Mouse (Mus musculus) urinary bladder, postnatal 10 days (tissue): ENCODE results near the gene Ssmem1.

Source experiments
- DNase-seq: peaks from one replicate; pipeline ENCODE4 v3.0.0; 2022; ENCODE audit warnings: low spot score

The Ssmem1 gene

DNA sequence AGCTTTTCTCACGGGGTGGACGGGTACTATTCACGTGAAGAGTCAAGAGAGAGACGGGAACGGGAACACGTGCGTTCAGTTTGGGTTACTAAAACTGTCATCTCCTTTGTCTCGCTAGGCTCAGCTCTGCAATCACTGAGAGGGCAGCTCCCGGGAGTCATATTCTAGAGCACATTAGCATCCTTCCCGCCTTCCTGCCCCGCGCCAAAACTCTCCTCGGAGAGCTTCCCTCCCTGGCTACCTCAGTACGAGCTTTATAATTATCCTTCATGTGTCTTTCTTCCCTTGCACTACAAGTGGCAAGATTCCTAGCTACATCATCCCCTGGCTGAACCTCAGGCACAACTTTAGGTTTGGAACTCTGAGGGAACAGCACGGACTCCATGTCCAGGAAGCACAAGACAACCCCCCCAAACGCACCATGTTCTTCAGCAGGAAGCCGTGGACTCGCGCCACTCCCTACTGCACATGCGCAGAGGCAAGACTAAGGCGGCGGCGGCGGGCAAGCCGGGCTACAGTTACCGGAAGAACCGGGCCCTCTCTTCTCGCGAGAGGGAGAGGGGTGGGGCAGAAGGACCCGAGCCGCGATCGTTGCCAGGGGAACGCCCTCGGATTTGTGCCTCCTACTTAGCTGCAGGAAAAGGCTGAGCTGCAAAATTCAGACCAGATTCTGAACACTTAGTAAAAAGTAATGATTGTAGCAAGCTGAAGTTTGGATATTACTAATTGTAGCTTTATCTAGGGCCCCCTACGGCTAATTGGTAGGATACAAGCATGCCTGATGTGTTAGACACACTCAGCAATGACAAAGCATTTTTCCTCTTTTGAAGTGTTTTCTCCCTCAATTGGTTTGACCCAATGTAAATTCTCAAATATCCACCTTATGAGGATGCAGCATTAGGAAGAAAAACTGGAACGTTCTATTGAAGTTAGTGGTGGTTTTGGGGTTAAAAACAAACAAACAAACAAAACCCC lies at the start of gene Ssmem1, which contains the start of gene Tmem209:
Gene Ssmem1 (plus strand): TSS at position 585 of the 975 bp plus-strand sequence.
Gene Tmem209 (minus strand): TSS at position 519 of the 975 bp plus-strand sequence.
- DNase-seq: peak; percentile 99

DNA sequence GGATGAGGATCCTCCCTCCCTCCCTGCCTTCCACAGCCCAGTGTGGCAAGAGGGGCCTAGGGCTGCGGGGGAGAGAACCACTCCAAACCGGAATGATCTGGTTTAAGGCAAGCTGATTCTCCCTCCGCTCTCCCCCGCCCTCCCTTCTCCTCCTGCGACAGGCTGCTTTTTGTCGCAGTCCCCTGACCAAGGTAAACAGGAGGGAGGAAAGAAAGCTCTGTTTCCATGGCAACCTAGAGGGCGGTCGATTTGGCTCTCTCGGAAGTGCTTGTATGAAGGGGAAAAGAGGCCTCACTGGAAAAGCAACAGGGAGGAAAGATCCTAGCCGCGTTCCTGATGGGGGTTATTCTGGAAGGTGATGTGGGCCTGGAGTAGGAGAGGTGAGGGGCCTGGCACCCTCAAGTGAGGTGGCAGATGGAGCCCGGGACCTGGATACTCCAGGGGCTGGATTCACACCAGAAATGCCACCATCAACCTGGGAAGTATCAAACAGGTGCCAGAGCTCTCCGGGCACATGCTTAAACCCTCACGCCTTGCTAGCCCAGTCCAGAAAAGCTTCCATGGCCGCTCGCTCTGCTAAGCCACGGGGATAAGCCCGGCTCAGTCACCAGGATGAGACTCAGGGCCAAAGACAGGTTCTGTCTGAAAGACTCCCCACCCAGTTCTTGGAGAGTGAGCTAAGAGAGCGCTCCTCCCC lies 48.8 kb upstream of the Ssmem1 start:
- no peak for DNase-seq

DNA sequence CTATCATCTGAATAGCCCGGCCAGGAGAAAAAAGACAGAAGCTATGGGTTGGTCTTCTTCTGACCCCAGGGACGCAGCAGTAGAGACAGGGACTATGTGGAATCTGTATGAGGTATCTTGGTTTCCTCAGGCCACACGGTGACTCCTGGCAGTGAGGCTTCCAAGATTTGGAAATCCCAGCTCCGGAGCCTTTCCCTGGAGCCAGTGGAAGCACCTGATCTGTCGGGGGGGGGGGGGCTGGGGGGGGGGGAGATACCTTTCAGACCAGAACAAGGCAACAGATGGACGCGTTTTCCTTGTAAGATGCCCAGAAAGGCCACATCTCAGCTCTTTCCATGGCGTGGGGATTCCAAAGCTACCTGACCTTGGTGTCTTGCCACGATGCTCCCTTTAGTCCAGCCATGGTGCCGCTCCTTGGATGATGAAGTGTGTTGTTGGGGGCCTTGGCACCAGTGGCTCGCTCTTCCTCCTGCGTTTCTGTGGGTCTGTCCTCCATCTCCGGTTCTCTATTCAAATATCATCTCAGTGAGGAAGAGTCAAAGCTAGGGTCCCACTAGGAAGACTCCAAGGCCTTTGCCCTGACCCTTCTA lies 47.8 kb upstream of the Ssmem1 start:
- no peak for DNase-seq

DNA sequence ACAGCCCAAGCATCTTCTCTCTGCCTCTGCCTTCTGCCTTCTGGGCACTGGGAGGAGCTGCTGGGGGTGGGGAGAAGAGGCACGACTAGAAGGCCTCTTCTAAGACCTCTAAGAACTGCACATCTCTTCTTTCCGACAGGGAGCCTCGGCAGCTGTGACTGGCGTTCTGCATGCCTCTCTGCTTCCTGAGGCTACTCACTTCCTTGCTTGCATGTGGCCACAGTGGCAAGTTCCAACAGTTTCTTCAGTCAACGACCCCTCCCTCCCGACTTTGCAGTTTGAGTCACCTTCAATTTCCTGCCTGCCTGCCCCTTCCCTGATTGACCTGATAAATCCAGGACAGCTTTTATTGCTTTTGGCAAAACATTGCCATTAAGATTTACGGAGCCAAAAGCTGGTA lies 46.8 kb upstream of the Ssmem1 start:
- DNase-seq: no peak

DNA sequence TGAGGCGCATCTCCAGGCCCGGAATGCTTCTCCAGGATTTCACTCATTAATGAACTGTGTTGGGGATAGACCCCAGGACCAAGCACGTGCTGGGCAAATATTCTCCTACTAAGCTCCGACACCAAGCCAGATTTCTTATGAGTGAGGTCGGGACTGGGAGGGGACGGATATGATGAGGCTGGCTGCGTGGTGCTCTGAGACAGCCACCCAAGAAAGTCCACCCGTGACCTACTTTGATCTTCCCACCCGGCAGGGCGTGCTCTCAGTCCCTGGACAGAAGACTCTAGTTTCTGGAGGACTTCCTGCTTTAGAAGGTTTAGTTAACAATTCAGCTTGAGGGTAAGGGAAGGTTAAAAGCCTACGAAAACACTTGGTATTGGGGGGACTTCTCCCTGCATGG lies 44.1 kb upstream of the Ssmem1 start:
- no peak for DNase-seq

DNA sequence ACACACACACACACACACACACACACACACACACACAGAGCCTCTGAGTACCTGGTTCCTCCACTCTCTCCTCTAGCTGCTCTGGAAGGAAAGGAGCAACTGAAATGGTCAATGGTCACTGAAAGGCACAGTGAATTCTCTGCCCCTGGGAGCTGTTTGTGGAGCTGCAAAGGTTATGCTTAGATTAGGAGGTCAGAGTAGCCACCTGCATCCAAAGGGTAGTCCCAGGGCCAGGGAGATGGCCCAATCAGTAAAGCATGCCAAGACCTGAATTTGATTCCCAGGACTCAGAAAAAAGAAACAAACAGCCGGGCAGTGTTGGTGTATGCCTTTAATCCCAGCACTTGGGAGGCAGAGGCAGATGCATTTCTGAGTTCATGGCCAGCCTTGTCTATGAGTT lies 41.6 kb upstream of the Ssmem1 start:
- no peak for DNase-seq

DNA sequence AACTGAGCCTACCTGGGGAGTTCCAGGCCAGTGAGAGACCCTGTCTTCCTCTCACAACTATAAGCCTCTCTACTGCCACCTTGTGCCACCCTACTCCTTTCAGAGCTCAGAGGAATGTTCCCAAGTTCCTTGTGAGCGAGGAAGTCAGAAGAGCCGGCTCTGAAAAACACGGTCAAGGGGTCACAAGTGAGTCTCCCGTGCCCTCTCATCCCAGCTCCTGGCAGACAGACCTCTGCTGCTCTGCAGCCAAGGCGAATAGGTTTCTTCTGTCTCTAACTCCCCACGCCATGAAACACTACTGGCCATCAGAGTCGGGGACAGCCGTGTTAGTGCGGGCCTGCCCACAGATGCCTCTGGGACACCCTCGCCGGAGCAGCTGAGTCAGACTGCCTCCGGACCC lies 41.0 kb upstream of the Ssmem1 start:
- no peak for DNase-seq

DNA sequence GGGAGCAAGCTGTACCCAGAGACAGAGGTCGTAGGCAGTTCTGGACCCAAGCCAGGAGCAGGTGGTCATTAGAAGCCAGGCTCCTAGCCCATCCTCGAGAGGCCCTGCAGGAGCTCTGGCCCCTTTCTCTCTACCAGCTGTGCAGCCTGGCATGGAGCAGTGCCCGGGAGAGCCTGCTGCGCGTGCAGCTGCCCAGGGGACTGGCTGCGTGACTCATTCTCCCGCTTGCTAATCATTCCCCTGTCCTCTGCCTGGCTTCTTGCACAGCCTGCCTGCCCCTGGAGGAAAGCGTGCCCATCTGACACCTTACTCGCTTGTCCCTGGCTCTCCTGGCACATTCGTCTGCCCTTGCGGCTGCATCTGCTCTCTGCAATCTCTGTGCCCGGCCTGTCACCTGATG lies 40.3 kb upstream of the Ssmem1 start:
- no peak for DNase-seq

DNA sequence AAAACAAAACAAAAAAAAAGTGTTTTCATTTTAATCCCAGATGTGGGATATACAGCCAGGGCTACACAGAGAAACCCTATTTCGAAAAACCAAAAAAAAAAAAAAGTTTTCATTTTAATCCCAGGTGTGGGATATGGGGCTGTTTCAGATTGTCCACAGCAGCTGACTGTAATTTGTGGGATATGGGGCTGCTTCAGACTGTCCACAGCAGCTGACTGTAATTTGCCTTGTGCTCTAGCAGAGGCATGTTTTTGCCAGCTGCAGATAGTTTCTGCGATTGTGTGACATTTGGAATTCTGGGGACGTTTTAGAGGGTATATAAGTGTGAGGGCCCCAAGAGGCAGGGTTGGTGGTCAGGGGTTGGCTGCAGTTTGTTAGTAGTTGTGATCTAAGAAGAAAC lies 37.9 kb upstream of the Ssmem1 start:
- DNase-seq: no peak

DNA sequence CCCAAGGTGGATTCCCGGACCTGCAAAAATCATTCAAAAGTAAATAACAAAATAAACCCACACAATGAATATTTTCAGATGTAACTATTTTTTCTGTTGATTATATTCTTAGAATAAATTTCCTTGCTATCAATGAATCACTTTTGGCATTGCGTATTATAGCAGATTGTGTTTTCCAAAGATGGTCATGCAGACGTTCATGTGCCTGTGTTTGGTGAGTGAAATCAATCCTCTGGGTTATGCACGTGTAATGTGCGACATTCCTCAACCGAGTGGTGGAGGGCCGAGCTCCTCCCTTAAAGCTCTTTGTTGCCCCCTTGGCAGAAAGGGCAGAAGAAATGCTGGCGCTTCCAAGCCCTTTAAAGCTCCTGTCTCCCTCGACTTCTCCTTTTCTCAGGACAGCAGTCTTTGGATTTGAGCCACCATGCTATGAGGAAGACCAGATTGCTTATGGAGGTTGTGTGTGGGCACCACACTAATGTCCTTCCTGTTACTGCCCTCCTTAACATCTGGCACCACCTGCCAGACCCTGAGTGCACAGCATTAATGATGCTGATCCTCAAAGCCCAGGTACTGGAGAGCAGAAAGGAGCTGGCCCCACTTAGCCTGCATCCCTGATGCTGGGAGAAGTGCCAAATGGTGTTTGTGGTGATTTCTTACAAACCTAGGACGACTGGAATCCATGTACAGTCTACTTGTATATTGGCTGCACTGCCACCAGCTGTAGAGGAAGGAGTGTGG lies 33.5 kb upstream of the Ssmem1 start:
- no peak for DNase-seq

DNA sequence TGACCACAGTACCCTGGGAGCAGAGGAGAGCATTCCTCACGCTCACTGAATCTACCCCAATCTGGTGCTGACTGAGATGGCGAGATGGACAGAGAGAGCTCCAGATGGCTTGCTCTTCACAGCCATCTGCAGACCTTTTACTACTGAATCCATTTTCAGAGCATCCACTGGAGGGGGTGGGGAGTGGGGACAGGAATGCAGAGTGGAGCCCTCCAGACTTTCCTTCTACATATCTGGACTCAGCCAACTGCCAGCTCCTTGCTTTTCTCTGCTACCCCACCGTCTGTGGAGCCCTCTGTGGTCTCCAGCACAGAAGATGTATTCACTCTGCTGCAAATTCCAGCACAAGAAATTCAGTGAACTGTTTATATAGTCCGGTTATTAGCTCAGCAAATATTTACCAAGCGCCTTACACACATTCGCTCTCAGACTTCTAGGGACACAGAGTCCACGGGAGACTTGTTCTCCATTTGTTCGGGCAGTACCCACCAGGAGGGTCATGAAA lies 32.4 kb upstream of the Ssmem1 start:
- DNase-seq: no peak

DNA sequence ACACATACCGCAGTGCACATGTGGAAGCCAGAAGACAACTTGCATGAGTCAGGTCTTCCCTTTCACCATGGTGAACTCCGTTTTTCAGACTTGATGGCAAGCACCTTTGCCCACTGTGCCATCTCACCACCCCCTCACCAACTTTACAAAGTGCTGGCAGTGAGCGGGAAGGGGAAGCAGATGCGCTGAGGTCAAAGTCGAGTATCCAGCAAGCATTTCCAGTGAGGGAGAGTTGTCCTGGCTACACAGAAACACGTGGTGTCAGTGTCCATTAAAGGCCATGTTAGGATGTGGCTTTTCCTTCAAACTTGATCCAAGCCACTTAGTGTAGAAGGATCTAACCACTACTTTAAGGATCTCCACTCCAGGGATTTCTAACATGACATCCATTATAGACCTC lies 31.9 kb upstream of the Ssmem1 start:
- no peak for DNase-seq

DNA sequence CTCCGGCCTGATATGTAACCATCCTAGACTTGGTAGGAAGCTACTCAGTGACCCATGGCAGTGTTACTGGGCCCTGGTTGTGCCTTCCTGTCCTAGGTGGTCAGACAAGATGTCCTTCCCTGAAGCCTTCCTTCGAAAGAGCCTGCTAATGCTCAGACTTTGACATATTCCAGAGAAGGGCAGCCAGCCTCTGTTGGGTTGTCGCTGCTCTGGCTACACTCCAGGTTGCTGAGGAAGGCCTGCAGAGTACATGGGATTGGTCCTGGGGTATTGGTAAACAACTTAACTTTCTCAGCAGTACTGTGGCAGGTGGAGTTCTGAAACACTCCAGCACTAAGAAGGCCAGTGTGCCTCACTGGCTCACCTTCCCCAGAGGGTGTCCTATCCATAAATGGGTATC lies 30.2 kb upstream of the Ssmem1 start:
- DNase-seq: no peak

DNA sequence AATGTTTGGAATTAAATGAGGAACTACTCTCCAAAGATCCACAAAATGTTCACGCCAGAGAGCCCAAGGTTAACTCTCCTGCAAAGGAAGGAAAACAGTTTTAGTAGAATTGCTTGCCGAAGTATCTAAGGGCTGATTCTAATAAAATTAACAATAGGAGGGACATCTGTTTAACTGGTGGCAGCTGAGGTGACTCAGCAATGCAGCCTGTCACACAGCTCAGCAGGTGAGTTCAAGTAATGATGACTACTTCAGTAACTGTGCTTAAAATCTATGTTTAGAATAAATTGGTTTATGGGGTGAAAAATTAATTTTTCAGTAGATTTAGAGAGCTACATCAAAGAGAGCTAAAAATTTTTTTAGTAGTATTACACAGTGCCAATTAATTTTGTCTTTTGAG lies 26.7 kb upstream of the Ssmem1 start:
- no peak for DNase-seq

DNA sequence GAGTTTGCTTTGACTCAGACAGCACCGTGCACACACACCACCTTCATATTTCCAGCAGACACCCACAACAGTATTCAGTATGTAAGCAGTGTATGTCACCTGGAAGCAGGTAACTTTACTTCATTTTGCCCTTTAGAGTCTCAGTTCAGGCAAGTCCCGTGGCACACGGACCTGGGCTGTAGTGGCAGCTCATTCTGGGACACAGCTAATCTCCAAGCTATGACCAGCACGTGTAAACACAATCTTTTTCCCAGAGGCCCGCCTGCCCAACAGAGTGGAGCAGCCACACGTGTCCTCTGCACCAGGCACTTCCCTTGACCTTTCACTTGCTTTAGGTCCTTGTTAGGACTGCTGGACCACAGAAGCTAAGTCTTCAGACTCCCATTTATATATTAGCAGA lies 23.1 kb upstream of the Ssmem1 start:
- no peak for DNase-seq

DNA sequence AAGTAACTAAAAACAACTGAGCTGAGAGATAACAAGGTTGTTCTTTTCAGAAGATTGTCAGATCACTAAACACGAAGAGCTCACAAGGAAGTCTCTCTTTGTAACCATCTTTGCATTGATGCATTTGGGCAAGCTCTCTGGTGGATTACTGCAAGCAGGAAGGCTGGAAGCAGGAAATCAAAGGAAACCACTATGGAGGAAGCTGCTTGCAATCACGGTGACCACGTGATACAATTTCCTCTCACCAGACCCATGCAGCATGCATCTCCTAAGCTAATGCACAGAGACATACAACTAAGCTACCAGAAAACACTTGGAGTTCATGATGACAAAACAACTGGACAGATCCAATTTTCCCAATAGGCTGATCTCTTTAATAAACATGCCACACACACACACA lies 10.6 kb upstream of the Ssmem1 start:
- no peak for DNase-seq

DNA sequence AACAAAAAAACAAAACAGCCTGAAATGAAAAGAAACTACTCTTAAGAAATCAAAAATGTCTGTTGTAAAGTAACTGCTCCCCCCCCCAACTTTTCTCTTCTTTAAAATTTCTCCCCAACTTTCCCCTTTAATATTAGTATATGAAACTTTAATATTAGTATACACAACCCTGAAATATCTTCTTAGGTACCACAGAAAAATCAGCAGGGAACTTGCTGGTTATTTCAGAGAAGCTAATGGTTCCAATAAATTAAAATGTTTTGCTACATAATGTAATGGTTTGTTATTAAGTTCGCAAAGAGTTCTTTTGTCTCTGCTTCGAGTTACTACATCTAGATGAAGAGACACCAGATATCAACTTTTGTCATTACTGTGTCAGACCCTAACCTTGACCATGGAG lies 825 bp upstream of the Ssmem1 start:
- DNase-seq: no peak

DNA sequence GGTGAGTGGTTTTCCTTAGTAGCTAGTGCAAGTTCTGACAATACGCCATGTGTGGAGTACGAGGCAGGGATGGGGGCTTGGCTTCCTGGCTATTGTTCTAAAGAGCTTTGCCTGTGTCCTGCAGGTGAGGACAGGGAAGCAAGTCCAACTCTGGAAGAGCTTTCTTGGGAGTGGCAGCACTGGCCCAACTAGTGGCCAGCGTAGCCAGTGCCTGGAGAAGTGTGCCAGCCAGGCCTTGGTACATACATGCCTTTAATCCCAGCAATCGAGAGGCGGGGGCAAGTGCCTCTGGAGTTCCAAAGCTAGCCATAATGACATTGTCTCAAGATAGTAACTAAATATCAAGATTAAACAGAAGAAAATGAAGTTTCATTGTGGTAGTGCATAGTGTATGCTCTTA lies 642 bp downstream of the Ssmem1 start:
- no peak for DNase-seq

DNA sequence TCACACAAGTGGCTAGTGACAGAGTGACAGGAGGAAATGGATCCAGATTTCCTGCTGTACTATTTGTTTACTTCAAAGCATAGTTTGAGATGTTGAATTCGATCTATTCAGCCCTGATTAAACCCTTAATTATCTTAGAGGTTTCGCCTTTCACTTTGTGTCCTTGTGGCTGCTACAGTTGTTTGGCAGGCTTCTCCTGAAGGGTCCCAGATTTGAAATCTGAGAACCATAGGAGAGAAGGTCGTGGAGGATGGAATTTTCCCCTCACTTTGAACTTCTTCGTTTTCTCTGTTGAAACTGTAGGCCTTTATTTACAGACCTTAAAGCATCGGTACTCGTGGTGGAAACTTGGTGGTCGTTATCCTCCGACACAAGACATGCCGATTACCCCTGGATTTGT lies 4.6 kb downstream of the Ssmem1 start:
- DNase-seq: no peak

DNA sequence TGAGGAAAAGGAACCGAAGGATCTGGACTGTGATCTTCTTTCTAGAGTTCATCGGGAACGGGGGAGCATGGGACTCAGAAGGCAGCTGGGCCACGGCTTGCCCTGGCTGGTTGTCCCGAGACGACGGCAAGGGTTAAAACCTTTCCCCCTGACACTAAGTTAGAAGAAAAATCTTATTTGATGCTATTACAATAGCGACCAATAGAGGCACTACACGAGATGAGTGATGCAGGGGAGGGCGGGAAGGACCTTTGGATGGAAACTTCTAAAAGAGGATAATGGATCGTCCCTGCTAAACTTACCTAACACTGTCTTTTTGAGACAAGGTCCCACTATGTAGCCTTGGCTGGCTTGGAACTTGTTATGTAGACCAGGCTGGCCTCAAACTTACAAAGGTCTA lies 10.8 kb downstream of the Ssmem1 start:
- DNase-seq: no peak

DNA sequence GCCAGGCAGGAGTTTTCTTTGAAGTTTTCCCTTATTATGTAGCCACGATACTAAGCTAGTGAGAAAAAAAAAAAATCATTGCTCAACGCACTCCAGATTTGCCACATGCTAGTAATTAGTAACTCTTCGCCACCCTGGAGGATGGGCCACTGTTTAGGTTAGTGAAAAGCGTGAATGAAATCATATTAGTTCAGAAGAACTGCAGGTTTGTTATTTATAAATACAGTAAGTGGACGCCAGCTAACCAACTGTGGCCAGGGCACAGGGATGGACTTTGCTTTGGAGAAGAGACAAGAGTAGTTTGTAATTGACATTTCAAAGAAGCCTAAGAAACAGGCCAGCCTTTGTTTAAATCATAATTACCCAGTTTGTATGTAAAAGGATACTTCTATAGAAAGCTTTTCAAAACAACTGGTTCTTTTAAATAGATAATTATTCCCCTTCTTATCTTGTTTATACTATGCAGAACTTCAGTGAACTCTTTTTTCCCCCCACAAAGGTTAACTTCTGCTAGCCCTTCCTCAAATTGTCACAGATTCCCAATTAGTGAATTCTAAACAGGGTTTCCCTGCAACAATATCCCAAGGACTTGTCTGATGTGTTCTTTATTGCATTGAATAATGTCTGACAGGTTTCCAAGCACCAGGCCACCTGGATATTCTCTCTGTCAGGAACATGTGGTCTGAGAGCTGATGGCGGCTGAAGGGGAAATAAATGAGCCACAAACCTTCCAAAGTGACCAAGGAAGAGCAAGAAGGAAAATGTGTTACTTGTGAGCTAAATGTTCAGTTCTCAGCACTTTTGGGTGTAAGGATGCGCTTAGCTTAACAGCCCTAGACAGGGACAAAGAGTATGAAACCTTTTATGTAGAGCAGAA lies 16.0 kb downstream of the Ssmem1 start:
- no peak for DNase-seq
